Mouse (Mus musculus) heart, adult 9 months (tissue): ENCODE measurements around the gene Ppp1r21.

Experiments
- DNase-seq, 2 experiments: peaks; one replicate each; pipeline ENCODE4 v3.0.0; 2022; ENCODE audit warnings: low spot score in 2 of 2

Ppp1r21 gene

GRCm38 (mm10) chr17:88574811-88575210 lies 44.9 kb downstream of the Ppp1r21 start:
- DNase-seq, result no peak

GRCm38 (mm10) chr17:88578522-88579242 lies 48.8 kb downstream of the Ppp1r21 start:
- no peak for DNase-seq

- DNase-seq, result no peak
These were observed 50.6 kb downstream of the Ppp1r21 start for GRCm38 (mm10) chr17:88580556-88580955.

GRCm38 (mm10) chr17:88581511-88582021 lies 51.6 kb downstream of the Ppp1r21 start:
- peak; percentile 39 to 74 for DNase-seq

GRCm38 (mm10) chr17:88582999-88583398 lies 53.1 kb downstream of the Ppp1r21 start:
- DNase-seq, result no peak

GRCm38 (mm10) chr17:88583411-88583810 lies 53.5 kb downstream of the Ppp1r21 start:
- DNase-seq, result no peak

DNA sequence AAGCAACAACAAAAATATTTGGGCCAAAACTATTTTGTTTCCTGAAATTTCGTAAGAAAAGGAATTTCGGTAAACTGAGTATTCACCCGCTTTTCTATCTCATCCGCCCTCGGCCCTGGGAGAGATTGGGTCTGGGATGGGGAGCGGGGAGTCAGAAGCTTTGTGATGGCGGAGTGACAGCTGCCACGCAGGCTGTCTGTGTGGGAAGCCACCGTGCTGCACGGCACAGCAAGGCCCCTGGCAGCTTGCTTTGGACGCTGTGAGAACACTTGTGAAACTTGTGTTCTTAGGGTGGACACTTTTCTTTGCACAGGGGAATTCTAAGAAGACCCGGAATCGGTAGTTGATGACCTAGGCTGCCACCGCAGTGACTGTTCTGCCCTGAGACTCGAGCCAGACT lies 57.5 kb downstream of the Ppp1r21 start:
- no peak for DNase-seq

- no peak for DNase-seq
These were observed 58.3 kb downstream of the Ppp1r21 start for GRCm38 (mm10) chr17:88588228-88588627.

DNA sequence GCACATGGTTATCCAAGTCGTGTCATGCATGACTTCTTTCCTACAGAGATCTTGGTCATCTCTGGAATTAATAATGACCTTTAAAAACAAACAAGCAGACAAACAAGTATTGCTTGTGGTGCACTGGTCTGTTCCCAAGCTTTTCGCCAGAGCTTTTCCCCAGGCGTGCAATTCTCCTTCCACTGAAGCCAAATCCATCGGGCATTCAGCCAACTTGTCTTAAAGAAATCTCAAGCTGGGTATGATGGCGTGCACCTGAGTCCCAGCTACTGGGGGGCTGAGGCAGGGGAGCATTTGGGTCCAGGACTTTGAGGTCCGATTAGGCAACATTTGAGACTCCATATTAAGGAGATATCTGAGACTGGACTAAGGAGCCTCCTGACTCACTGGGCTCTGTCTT lies 60.3 kb downstream of the Ppp1r21 start:
- no peak for DNase-seq

DNA sequence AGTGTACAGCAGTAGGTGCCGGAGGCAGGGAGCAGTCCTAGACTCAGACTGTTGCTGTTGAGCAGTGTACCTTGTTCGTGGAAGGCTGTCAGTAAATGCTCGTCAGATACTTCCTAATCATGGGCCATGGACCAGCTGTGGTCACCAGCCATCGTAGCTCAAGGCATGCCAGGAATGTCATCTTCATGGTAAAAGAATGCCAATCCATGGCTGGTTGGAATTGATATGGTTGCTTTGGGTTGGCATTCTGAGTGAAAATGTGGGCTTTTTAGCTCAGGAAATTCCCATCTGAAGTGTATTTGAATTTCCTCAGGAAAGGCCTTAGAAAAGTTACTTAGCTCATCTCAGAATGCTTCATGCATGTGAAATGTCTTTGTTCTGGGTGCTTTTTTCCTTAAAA lies 65.2 kb downstream of the Ppp1r21 start:
- DNase-seq, result no peak

GRCm38 (mm10) chr17:88596068-88596467 lies 66.2 kb downstream of the Ppp1r21 start:
- no peak for DNase-seq

GRCm38 (mm10) chr17:88596544-88597221 lies 66.8 kb downstream of the Ppp1r21 start:
- peak in 1 of 2 experiments; percentile 5 for DNase-seq

GRCm38 (mm10) chr17:88597222-88598055 lies 67.5 kb downstream of the Ppp1r21 start, which contains the start of gene Ston1:
TSS of gene Ston1 (plus strand) at chr17:88597684.
- DNase-seq, result peak; percentile 74 to 76

GRCm38 (mm10) chr17:88598056-88598420 lies 68.1 kb downstream of the Ppp1r21 start:
- DNase-seq, result no peak

GRCm38 (mm10) chr17:88598570-88599368 lies 68.9 kb downstream of the Ppp1r21 start:
- peak in 1 of 2 experiments; percentile 8 for DNase-seq

GRCm38 (mm10) chr17:88600492-88601026 lies 70.6 kb downstream of the Ppp1r21 start:
- DNase-seq, result peak; percentile 30 to 43

DNA sequence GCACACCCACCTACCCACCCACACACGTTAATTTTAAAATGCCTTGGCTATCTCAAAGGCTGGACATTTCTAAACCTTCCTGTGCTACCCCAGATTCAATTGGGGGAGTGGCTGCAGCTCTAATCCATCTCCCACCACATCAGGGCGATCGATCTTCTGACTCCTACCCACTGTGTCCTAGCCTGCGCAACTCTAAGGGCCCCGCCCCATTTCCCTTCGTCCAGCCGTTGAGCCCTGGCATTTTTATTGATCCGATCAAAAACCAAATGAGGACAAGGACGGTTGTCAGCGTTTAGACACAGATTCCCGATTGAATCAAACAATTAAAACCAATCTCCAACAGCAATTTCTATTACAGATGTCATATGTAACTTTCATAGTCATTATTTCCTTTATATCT lies 74.0 kb downstream of the Ppp1r21 start:
- no peak for DNase-seq

DNA sequence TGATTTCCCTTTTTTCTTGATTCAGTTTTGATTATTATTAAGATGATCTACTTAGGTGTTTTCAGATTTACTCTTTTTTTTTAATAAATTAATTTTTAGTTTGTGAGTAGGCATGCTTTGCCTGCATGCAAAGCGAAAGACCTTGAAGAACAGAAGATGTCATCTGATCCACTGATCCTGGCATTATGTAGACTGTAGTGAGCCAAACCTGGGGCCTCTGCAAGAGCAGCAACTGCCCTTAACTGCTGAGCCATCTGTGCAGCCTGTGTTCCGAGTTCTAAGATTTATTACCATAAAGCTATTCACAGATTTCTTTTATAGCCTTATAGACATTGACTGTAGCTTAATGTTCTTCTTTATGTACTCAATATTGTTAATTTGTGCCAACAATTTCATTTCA lies 76.1 kb downstream of the Ppp1r21 start:
- no peak for DNase-seq

- DNase-seq, result no peak
These were observed 79.4 kb downstream of the Ppp1r21 start for GRCm38 (mm10) chr17:88609361-88609760.

- DNase-seq, result no peak
These were observed 81.1 kb downstream of the Ppp1r21 start for GRCm38 (mm10) chr17:88611057-88611456.

GRCm38 (mm10) chr17:88613172-88613571 lies 83.3 kb downstream of the Ppp1r21 start:
- no peak for DNase-seq
